ENCODE assay signal across 20 mouse cellular contexts in the genomic region with DNA sequence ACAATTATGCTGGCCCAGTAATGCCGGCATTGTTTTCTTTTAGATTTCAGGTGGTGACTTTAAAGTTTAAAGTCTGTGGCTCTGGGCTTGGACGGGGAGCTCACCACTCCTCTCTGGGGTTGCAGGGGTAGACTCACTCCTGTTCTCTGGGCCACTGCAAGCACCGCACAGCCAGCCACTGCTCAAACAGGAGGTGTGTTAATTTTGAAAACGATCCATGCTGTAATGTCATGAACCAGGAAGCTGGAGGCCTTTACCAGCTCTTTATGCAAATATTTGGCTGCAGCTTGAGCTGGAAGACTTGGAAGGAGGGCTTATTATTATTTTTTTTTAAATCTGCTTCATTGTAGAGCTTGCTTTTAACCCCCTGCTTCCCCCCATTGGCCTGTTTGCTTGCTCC. TPM values are rescaled to one million over a fixed set of nuclear protein-coding genes. Genes with fewer than 3 reads are reported as not detected.
A peak's percentile ranks its signal among the peaks of the same experiment; 100 is the strongest.
DNase-seq lines count a peak whose midpoint lies in the region; ATAC-seq lines count a peak whose summit lies in the region.
"Had no signal": no experiment of that assay in that cellular context is flagged by ENCODE, and none has a peak within 500 bp of the region (broad histone marks: within the 10 kb centered on the region; RNA-seq: fewer than 3 reads in every experiment).

No protein-coding gene starts in this region.

- no peaks in the 10 kb centered on the region for H3K36me3 ChIP-seq in lung, embryonic 16.5 days (ENCODE audit: control insufficient read depth, insufficient read depth, low read length)
- H3K36me3 ChIP-seq in stomach, embryonic 15.5 days, result no peaks in the 10 kb centered on the region
- no peaks in the 10 kb centered on the region for H3K36me3 ChIP-seq in midbrain, embryonic 15.5 days (replicated peaks)
- H3K36me3 ChIP-seq: embryonic facial prominence, embryonic 15.5 days; heart, embryonic 15.5 days; hindbrain, embryonic 12.5 days; limb, embryonic 10.5 days; midbrain, embryonic 13.5 days had no signal

- no peaks in the 10 kb centered on the region for H3K9me3 ChIP-seq in lung, embryonic 16.5 days (ENCODE audit: control insufficient read depth, low read length)
- no peaks in the 10 kb centered on the region for H3K9me3 ChIP-seq in stomach, embryonic 15.5 days
- no peaks in the 10 kb centered on the region for H3K9me3 ChIP-seq in midbrain, embryonic 15.5 days
- H3K9me3 ChIP-seq: embryonic facial prominence, embryonic 15.5 days; forebrain, embryonic 13.5 days; heart, embryonic 15.5 days; hindbrain, embryonic 12.5 days; limb, embryonic 10.5 days; midbrain, embryonic 13.5 days had no signal

- H3K4me1 ChIP-seq in lung, embryonic 16.5 days (replicated peaks; ENCODE audit: control insufficient read depth, insufficient read depth, low read length), result peaks cover 23% of the 10 kb centered on the region
- peaks cover 11% of the 10 kb centered on the region; the same call in 1 of the 2 replicates for H3K4me1 ChIP-seq in stomach, embryonic 15.5 days
- peaks cover 15% of the 10 kb centered on the region for H3K4me1 ChIP-seq in midbrain, embryonic 15.5 days

- peak overlapping the region; percentile 1; the same call in 1 of the 2 replicates for H3K4me2 ChIP-seq in lung, embryonic 16.5 days (ENCODE audit: low read depth, low read length)
- H3K4me2 ChIP-seq in stomach, embryonic 15.5 days, result no peak overlapping the region
- H3K4me2 ChIP-seq in midbrain, embryonic 15.5 days, result no peak overlapping the region
- H3K4me2 ChIP-seq: embryonic facial prominence, embryonic 15.5 days; forebrain, embryonic 13.5 days; heart, embryonic 15.5 days; hindbrain, embryonic 12.5 days; midbrain, embryonic 13.5 days had no signal

- DNase-seq in adrenal gland, adult 2 months, result peak; percentile 47
- DNase-seq in adrenal gland, adult 8-10 months, result no peak
- peak; percentile 7 for DNase-seq in retina, postnatal 1 day
- no peak for DNase-seq in retina, embryonic 14.5 days (ENCODE audit: low spot score)
- DNase-seq: cerebellum, adult 2 months; kidney, adult 2 months; right cerebral cortex, postnatal 25 days had no signal

- no peaks in the 10 kb centered on the region for H3K27me3 ChIP-seq in lung, embryonic 16.5 days (ENCODE audit: control insufficient read depth, insufficient read depth, low read depth, low read length)
- H3K27me3 ChIP-seq in stomach, embryonic 15.5 days (replicated peaks), result no peaks in the 10 kb centered on the region
- H3K27me3 ChIP-seq in midbrain, embryonic 15.5 days (replicated peaks), result peaks cover 17% of the 10 kb centered on the region
- H3K27me3 ChIP-seq: heart, embryonic 15.5 days had no signal

- no peak overlapping the region for H3K4me3 ChIP-seq in lung, embryonic 16.5 days (ENCODE audit: low read length)
- H3K4me3 ChIP-seq in stomach, embryonic 15.5 days (replicated peaks), result no peak overlapping the region
- H3K4me3 ChIP-seq in midbrain, embryonic 15.5 days, result no peak overlapping the region
- H3K4me3 ChIP-seq: embryonic facial prominence, embryonic 15.5 days; forebrain, embryonic 13.5 days; heart, embryonic 15.5 days; hindbrain, embryonic 12.5 days; limb, embryonic 10.5 days; midbrain, embryonic 13.5 days had no signal

- 0 out of 2 replicates have a peak overlapping the region, but pooled peaks have one; percentile 43 for H3K9ac ChIP-seq in lung, embryonic 16.5 days (ENCODE audit: low read length)
- H3K9ac ChIP-seq in stomach, embryonic 15.5 days, result no peak overlapping the region
- H3K9ac ChIP-seq in midbrain, embryonic 15.5 days, result no peak overlapping the region
- H3K9ac ChIP-seq: embryonic facial prominence, embryonic 15.5 days; forebrain, embryonic 13.5 days; heart, embryonic 15.5 days; hindbrain, embryonic 12.5 days; midbrain, embryonic 13.5 days had no signal

- no peak for ATAC-seq in lung, embryonic 16.5 days (ENCODE audit: low read depth)
- ATAC-seq in stomach, embryonic 15.5 days (ENCODE audit: insufficient read depth, low FRiP score, low read depth), result peak; percentile 56
- no peak for ATAC-seq in midbrain, embryonic 15.5 days (replicated peaks)
- no peak for ATAC-seq in inflammation-experienced regulatory T-cells, adult 6 months
- ATAC-seq: forebrain, embryonic 13.5 days; midbrain, embryonic 13.5 days had no signal

- 9% methylated on average over 4 of the region's 4 CpGs for whole genome bisulfite sequencing in lung, embryonic 16.5 days
- 22% methylated on average over 4 of the region's 4 CpGs for whole genome bisulfite sequencing in stomach, embryonic 15.5 days
- 20% methylated on average over 4 of the region's 4 CpGs for WGBS in midbrain, embryonic 15.5 days

- H3K27ac ChIP-seq in lung, embryonic 16.5 days (ENCODE audit: low read length), result peak overlapping the region; percentile 69
- peak overlapping the region; percentile 38; the same call in 1 of the 2 replicates for H3K27ac ChIP-seq in stomach, embryonic 15.5 days
- no peak overlapping the region for H3K27ac ChIP-seq in midbrain, embryonic 15.5 days
- H3K27ac ChIP-seq: embryonic facial prominence, embryonic 15.5 days; forebrain, embryonic 13.5 days; heart, embryonic 15.5 days; hindbrain, embryonic 12.5 days; limb, embryonic 10.5 days; midbrain, embryonic 13.5 days had no signal

RNA-seq across cellular contexts. Expression of a gene that starts 3.7 kb away (rescaled TPM):
- 1 to 10 TPM; 2.2 to 4.0 TPM for total RNA-seq in adrenal gland, adult 2 months (2021)
- polyA plus RNA-seq in adrenal gland, adult 2 months (2012; rRNA removed), result 3.5 and 3.8 TPM in 2 replicates
- total RNA-seq in adrenal gland, adult 8-10 months (2022), result 1 to 10 TPM; 2.9 to 3.9 (median 3.5) TPM
- 8.3 and 10.6 TPM in 2 replicates for polyA plus RNA-seq in lung, embryonic 16.5 days (2015; fragmentation: Nextera tagmentation; extraction: Ambion mirVana)
- polyA plus RNA-seq in stomach, embryonic 15.5 days (2015; fragmentation: Nextera tagmentation; extraction: Ambion mirVana), result 6.3 and 6.7 TPM in 2 replicates
- polyA plus RNA-seq in midbrain, embryonic 15.5 days (2015; fragmentation: Nextera tagmentation; extraction: Ambion mirVana), result 0.57 and 1.1 TPM in 2 replicates
- polyA plus RNA-seq in inflammation-experienced regulatory T-cells, adult 6 months (2017; shearing (Covaris generic)), result 1 to 10 TPM in 2 of 3 experiments, not detected in 1; 1.1 to 1.7 TPM
- total RNA-seq: granulocyte monocyte progenitor cell, adult 5-6 weeks had no signal

RNA-seq across cellular contexts. Expression of a gene that starts 54.0 kb away (rescaled TPM):
- not detected for total RNA-seq in adrenal gland, adult 2 months (2021)
- 0.08 TPM in 1 of 2 replicates, not detected in the other for polyA plus RNA-seq in adrenal gland, adult 2 months (2012; rRNA removed)
- total RNA-seq in adrenal gland, adult 8-10 months (2022), result under 1 TPM in 1 of 4 experiments, not detected in 3; 0.17 TPM
- polyA plus RNA-seq in lung, embryonic 16.5 days (2015; fragmentation: Nextera tagmentation; extraction: Ambion mirVana), result 0.11 TPM in 1 of 2 replicates, not detected in the other
- polyA plus RNA-seq in stomach, embryonic 15.5 days (2015; fragmentation: Nextera tagmentation; extraction: Ambion mirVana), result 0.50 and 0.72 TPM in 2 replicates
- polyA plus RNA-seq in midbrain, embryonic 15.5 days (2015; fragmentation: Nextera tagmentation; extraction: Ambion mirVana), result not detected in 2 replicates
- under 1 TPM in 1 of 3 experiments, not detected in 2; 0.26 TPM for polyA plus RNA-seq in inflammation-experienced regulatory T-cells, adult 6 months (2017; shearing (Covaris generic))
- total RNA-seq: granulocyte monocyte progenitor cell, adult 5-6 weeks; left cerebral cortex, adult 18-20 months had no signal
- polyA plus RNA-seq: cerebellum, adult 2 months; cortical plate, adult 2 months; forebrain, embryonic 13.5 days; heart, embryonic 15.5 days; hindbrain, embryonic 12.5 days; limb, embryonic 10.5 days; midbrain, embryonic 13.5 days had no signal

Comparison
In these comparisons a context has a peak if more than half of its experiments do, and no peak if none do; other contexts are left out.
1. DNase-seq: peak in adrenal gland, adult 2 months (single experiment) and retina, postnatal 1 day (single experiment); none in adrenal gland, adult 8-10 months (single experiment) and retina, embryonic 14.5 days (single experiment).